Mouse (Mus musculus) stomach, embryonic 14.5 days (tissue): Measurements from ENCODE around the gene Stk31. TPM values are rescaled to one million over a fixed set of nuclear protein-coding genes. Genes with fewer than 3 reads are reported as not detected.

ENCODE experiments used
- ATAC-seq: fragments of 200-750 bp; cut with Nextera tagmentation; 2 replicates; pipeline ENCODE4 v1.8.0; 2017; ENCODE audit warnings: low read depth, moderate TSS enrichment; ENCODE audit not compliant: insufficient number of reproducible peaks, insufficient read depth, low FRiP score
- H3K27ac ChIP-seq: fragments of 300-500 bp; sonication (generic); 2 replicates; pipeline ENCODE4 v1.5.1; 2014; ENCODE audit warnings: mild to moderate bottlenecking, low read length, moderate library complexity, mixed read lengths
- H3K27me3 ChIP-seq: fragments of 300-500 bp; sonication (generic); 2 replicates; pipeline ENCODE4 v1.6.1; 2014; ENCODE audit warnings: low read length, control low read depth, mixed read lengths; ENCODE audit not compliant: control insufficient read depth, insufficient read depth
- H3K36me3 ChIP-seq: fragments of 300-500 bp; sonication (generic); 2 replicates; pipeline ENCODE4 v1.6.1; 2014; ENCODE audit warnings: mild to moderate bottlenecking, control low read depth, low read length, moderate library complexity, mixed read lengths; ENCODE audit not compliant: control insufficient read depth, insufficient read depth
- H3K4me1 ChIP-seq: fragments of 300-500 bp; sonication (generic); 2 replicates; pipeline ENCODE4 v1.6.1; 2014; ENCODE audit warnings: low read length, control low read depth, mixed read lengths; ENCODE audit not compliant: control insufficient read depth, insufficient read depth
- H3K4me2 ChIP-seq: fragments of 300-500 bp; sonication (generic); replicated peaks from 2 replicates; pipeline ENCODE4 v1.6.1; 2014; ENCODE audit warnings: low read depth, low read length, control low read depth
- H3K4me3 ChIP-seq: fragments of 300-500 bp; sonication (generic); 2 replicates; pipeline ENCODE4 v1.5.1; 2014; ENCODE audit warnings: low read depth, low read length, control low read depth
- H3K9ac ChIP-seq: fragments of 300-500 bp; sonication (generic); replicated peaks from 2 replicates; pipeline ENCODE4 v1.6.1; 2014; ENCODE audit warnings: low read depth, mild to moderate bottlenecking, control low read depth, low read length, moderate library complexity, mixed read lengths
- H3K9me3 ChIP-seq: fragments of 300-500 bp; sonication (generic); 2 replicates; pipeline ENCODE4 v1.6.1; 2016; ENCODE audit warnings: low read depth, low read length, control low read depth; ENCODE audit not compliant: control insufficient read depth
- WGBS: fragments of 180-500 bp; shearing (Covaris S2); extraction: QIAGEN DNeasy Blood & Tissue Kit; methylation state at CpG from one replicate; pipeline ENCODE4 v1.1.7; 2014; 5-methylcytosine and 5-hydroxymethylcytosine counted together
- polyA plus RNA-seq: library from polyadenylated mRNA; unstranded; fragments of >200 nt; fragmentation: Nextera tagmentation; extraction: Ambion mirVana; gene quantifications from 2 replicates; pipeline ENCODE4 v1.2.1, GENCODE M21; 2014

Gene Stk31
- polyA plus RNA-seq: 0.08 TPM in 1 of 2 replicates, not detected in the other

DNA sequence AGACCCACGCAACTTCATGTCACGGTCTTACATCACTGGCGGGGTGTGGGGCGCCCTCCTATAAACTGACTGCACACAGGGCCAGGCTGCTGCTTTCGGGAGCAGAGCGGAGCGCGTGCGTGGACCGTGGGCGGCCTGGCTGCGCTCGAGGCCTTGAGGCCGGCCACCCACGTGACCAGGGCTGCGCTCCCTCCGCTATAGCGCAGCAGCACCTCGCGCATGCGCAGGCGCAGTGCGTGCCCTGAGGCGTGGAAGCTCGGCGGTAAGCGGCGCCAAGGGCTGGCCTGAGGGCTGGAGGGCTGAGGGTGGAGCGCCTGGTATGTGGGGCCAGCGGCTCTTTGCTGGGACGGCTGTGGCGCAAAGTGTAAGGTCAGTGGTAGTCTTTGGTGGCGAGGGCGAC lies at the start of gene Stk31:
Gene Stk31, plus strand, starts transcription at position 289 of the 400 bp plus-strand sequence.
- Histone ChIP-seq H3K9me3 (no peaks in the 10 kb centered on the region), H3K36me3 (no peaks in the 10 kb centered on the region), H3K4me2 (no peak within 1 kb of the TSS), H3K4me3 (no peak within 1 kb of the TSS), H3K27me3 (no peaks in the 10 kb centered on the region), H3K4me1 (no peaks in the 10 kb centered on the region), H3K9ac (no peak within 1 kb of the TSS), H3K27ac (no peak within 1 kb of the TSS)
- WGBS: 83% methylated on average over 34 of the region's 34 CpGs
- no peak for ATAC-seq

DNA sequence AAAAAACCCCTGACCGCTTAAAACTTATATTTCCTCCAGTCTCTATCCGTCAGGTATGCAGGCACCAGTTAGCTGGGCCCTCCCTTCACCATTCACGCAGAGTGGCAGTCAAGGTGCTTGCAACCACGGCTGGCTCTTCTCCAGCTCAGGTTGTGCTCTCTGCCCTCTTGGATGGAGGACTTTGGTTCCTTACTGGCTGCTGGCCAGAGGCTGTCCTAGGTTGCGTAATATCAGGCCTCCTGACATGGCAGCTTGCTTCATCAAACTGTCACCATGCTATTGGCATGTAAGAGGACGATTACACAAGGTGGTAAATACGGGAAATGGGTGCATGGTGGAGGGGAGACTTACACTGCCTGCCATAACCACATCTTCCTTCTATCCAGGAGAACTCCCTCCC lies 45.6 kb upstream of the Stk31 start:
- Histone ChIP-seq H3K9ac (no peak overlapping the region), H3K27ac (no peak overlapping the region), H3K4me2 (no peak overlapping the region), H3K4me1 (no peaks in the 10 kb centered on the region), H3K27me3 (no peaks in the 10 kb centered on the region), H3K9me3 (no peaks in the 10 kb centered on the region), H3K36me3 (no peaks in the 10 kb centered on the region), H3K4me3 (no peak overlapping the region)
- ATAC-seq: no peak
- WGBS: 93% methylated on average over 7 of the region's 7 CpGs

DNA sequence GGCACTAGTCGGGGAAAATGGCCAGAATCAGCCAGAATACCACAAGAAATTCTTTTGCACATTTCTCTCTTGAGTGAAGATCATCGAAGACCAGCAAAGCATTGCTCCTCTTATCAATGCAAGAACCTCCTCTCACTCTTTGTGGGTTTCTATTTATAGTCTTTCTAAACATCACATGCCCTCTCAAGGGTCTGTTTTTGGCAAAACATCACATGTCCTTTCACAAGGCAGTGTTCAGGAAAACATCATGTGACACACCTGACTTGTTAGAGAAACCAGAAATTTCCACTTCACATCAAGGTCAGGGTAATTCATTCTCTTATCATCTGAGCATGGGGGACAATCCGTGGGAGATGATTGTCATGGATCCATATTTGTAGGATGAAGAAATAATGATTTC lies 40.8 kb upstream of the Stk31 start:
- no peak overlapping the region for H3K9ac ChIP-seq
- no peaks in the 10 kb centered on the region for H3K4me1 ChIP-seq
- H3K36me3 ChIP-seq: no peaks in the 10 kb centered on the region
- H3K4me3 ChIP-seq: no peak overlapping the region
- H3K9me3 ChIP-seq: no peaks in the 10 kb centered on the region
- WGBS: 80% methylated on average over 3 of the region's 3 CpGs
- ATAC-seq: no peak
- no peak overlapping the region for H3K27ac ChIP-seq
- H3K27me3 ChIP-seq: no peaks in the 10 kb centered on the region
- no peak overlapping the region for H3K4me2 ChIP-seq

DNA sequence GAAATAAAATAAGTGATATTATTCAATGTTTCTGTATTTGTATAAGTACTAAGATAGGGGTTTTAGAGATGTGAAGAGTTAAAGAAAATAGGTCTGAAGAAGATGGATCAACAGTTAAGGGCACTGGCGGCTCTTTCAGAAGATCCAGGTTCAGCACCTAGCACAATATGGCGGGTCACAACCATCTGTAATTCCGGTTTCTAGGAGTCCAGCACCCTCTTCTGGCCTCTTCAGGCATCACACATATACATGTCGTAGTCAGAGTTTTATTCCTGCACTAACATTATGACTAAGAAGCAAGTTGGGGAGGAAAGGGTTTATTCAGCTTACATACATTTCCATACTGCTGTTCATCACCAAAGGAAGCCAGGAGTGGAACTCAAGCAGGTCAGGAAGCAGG lies 40.2 kb upstream of the Stk31 start:
- Histone ChIP-seq H3K36me3 (no peaks in the 10 kb centered on the region), H3K4me1 (no peaks in the 10 kb centered on the region), H3K9ac (no peak overlapping the region), H3K4me3 (no peak overlapping the region), H3K27me3 (no peaks in the 10 kb centered on the region), H3K4me2 (no peak overlapping the region), H3K9me3 (no peaks in the 10 kb centered on the region), H3K27ac (no peak overlapping the region)
- 57% methylated on average over 4 of the region's 4 CpGs for WGBS
- no peak for ATAC-seq

DNA sequence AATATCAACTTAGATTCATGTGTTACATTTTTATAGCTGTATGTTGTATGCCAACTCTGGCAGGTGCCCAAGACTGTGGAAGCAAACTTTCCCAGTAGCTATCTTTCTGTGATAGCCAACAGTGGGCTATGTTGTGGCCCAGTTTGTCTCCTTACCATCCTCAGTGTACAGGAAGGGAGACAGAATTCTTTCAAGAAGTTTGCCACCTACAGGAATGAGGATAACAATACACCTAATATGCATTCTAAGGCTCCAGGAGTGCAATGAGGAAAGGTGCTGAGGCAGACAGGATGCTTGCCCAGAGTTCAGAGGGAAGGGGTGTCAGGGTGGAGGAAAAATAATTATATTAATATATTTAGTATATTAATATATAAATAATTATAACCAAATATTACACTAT lies 35.0 kb upstream of the Stk31 start:
- Histone ChIP-seq H3K27me3 (no peaks in the 10 kb centered on the region), H3K4me1 (no peaks in the 10 kb centered on the region), H3K9me3 (no peaks in the 10 kb centered on the region), H3K27ac (no peak overlapping the region), H3K36me3 (no peaks in the 10 kb centered on the region), H3K4me2 (no peak overlapping the region), H3K9ac (no peak overlapping the region), H3K4me3 (no peak overlapping the region)
- ATAC-seq: no peak

DNA sequence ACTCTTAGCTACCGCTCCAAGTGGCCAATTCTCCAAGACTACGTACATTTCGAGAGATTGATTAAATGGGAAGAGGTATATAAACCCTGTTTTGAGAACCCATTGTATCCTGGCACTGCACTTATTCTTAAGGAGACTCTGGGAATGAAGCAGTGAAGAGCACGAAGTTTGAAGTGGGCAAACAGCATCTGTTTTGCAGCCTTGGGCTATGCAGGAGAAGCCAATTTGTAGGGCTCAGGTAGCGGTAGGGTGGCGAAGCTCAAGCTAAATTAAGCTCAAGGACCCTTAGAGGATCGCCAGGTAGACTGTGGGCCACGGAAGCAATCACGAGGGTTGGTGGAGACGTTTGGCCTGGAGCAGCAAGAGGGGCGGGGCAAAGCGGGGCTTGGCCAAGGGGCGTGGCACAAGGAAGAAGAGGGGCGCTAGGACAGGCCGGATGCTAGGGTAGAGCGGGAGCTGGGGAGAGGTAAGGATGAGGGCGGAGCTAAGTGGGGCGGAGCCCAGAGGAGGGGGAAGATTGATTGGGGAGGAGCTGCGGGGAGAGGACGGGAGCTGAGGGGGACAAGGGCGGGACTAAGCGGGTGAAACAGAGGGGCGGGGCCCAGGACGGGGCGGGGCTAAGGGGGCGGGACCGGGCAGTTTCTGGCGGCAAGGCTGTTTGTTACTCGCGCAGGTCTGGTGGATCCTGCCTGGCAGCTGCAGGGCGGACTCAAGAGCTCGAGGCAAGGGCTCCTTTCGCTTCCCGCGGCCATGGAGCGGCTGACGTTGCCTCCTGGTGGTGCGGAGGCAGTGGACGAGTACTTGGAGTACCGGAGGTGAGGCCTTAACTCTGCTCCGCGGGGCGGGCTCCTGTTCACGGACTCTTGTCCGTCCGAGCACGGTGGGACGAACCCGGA lies 28.0 kb upstream of the Stk31 start, which contains the start of gene Fam221a:
Gene Fam221a, plus strand, starts transcription at position 581 of the 896 bp plus-strand sequence.
- H3K36me3 ChIP-seq: no peaks in the 10 kb centered on the region
- WGBS: 3% methylated on average over 45 of the region's 49 CpGs
- 0 out of 2 replicates have a peak, but pooled peaks cover 5% of the 10 kb centered on the region for H3K4me1 ChIP-seq
- ATAC-seq: peak; percentile 98
- H3K4me3 ChIP-seq: peak within 1 kb of the TSS; percentile 47
- H3K27me3 ChIP-seq: no peaks in the 10 kb centered on the region
- peak within 1 kb of the TSS; percentile 47 for H3K9ac ChIP-seq
- H3K9me3 ChIP-seq: no peaks in the 10 kb centered on the region
- peak within 1 kb of the TSS; percentile 59; the same call in 1 of the 2 replicates for H3K27ac ChIP-seq
- peak within 1 kb of the TSS; percentile 73 for H3K4me2 ChIP-seq

DNA sequence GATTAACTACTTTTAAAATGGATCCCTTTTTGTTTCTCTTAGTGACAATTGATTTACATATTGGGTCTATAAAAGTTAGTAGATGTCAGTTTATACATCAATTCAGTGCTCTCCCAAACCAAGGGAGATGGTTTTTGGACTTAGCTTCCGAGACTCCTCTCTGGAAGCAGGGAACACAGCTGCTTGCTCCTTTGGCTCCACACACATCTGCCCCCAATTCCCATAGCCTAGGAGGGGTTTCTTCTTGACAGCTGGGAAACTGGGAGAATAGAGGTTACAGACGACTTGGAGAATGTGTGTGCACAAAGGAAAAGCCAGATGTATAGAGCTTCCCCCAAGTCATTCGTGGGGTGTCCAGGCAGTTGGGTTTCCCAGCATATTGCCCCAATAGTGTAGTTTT lies 27.2 kb upstream of the Stk31 start:
- H3K4me3 ChIP-seq: peak overlapping the region; percentile 47
- H3K4me2 ChIP-seq: peak overlapping the region; percentile 73
- ATAC-seq: no peak
- 26% methylated on average over 3 of the region's 3 CpGs for WGBS
- H3K27me3 ChIP-seq: no peaks in the 10 kb centered on the region
- H3K9ac ChIP-seq: peak overlapping the region; percentile 47
- peak overlapping the region; percentile 59; the same call in 1 of the 2 replicates for H3K27ac ChIP-seq
- H3K4me1 ChIP-seq: 0 out of 2 replicates have a peak, but pooled peaks cover 5% of the 10 kb centered on the region
- no peaks in the 10 kb centered on the region for H3K36me3 ChIP-seq
- H3K9me3 ChIP-seq: no peaks in the 10 kb centered on the region

DNA sequence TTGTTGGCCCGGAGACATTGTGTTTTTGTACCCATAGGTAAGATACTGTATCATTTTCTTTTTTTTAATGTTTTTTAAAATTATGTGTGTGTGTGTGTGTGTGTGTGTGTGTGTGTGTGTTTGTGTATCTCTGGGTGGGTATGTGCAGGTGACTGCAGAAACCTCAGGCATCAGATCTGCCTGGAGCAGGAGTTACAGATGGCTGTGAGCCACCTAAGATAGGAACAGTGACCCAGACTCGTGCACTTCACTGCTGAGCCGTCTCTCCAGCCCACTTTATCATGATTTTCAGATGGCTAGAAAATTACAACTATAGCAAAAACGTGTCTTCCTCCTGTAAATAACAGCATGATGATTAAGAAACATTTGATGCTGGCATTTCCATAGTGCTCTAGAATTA lies 22.7 kb upstream of the Stk31 start:
- H3K4me2 ChIP-seq: no peak overlapping the region
- H3K27me3 ChIP-seq: no peaks in the 10 kb centered on the region
- 75% methylated on average over 4 of the region's 4 CpGs for WGBS
- no peaks in the 10 kb centered on the region for H3K36me3 ChIP-seq
- 0 out of 2 replicates have a peak, but pooled peaks cover 5% of the 10 kb centered on the region for H3K4me1 ChIP-seq
- H3K9me3 ChIP-seq: no peaks in the 10 kb centered on the region
- no peak for ATAC-seq
- H3K4me3 ChIP-seq: no peak overlapping the region
- H3K27ac ChIP-seq: no peak overlapping the region
- no peak overlapping the region for H3K9ac ChIP-seq
